Comparison of ENCODE assay signal across 25 mouse cellular contexts in genomic region chr1:160884273-160884672, GRCm38 (mm10). TPM values are rescaled to one million over a fixed set of nuclear protein-coding genes. Genes with fewer than 3 reads are reported as not detected.
A peak's percentile ranks its signal among the peaks of the same experiment; 100 is the strongest.
DNase-seq lines count a peak whose midpoint lies in the region; ATAC-seq and TF ChIP-seq lines count a peak whose summit lies in the region.
"Had no signal": no experiment of that assay in that cellular context is flagged by ENCODE, and none has a peak within 500 bp of the region (broad histone marks: within the 10 kb centered on the region; RNA-seq: fewer than 3 reads in every experiment).

No protein-coding gene starts in this region.

- 70% methylated on average over 3 of the region's 3 CpGs for WGBS in intestine, embryonic 16.5 days
- 85% methylated on average over 3 of the region's 3 CpGs for WGBS in midbrain, embryonic 11.5 days

- no peak overlapping the region for H3K9ac ChIP-seq in CH12.LX (ENCODE audit: insufficient read depth, low read depth)
- no peak overlapping the region for H3K9ac ChIP-seq in intestine, embryonic 16.5 days (ENCODE audit: low read depth, low read length)
- H3K9ac ChIP-seq in midbrain, embryonic 11.5 days (ENCODE audit: low read length), result no peak overlapping the region
- H3K9ac ChIP-seq: embryonic facial prominence, embryonic 13.5 days; embryonic facial prominence, embryonic 15.5 days; forebrain, embryonic 12.5 days had no signal

- TF ChIP-seq RAD21 in CH12.LX (IDR thresholded peaks at IDR 0.05; ENCODE audit: low read depth, low read length), result no peak

- TF ChIP-seq EP300 in CH12.LX (IDR thresholded peaks at IDR 0.05; ENCODE audit: low read length), result no peak

- no peaks in the 10 kb centered on the region for H3K36me3 ChIP-seq in CH12.LX (replicated peaks in 1 of 2; ENCODE audit: control insufficient read depth in 1 of 2, insufficient read depth in 1 of 2, low read length in 1 of 2)
- H3K36me3 ChIP-seq in intestine, embryonic 16.5 days (ENCODE audit: control insufficient read depth, insufficient read depth, low read length), result no peaks in the 10 kb centered on the region
- no peaks in the 10 kb centered on the region for H3K36me3 ChIP-seq in midbrain, embryonic 11.5 days (ENCODE audit: control insufficient read depth, insufficient read depth, low read length)
- H3K36me3 ChIP-seq: embryonic facial prominence, embryonic 13.5 days; embryonic facial prominence, embryonic 15.5 days; forebrain, embryonic 10.5 days; forebrain, embryonic 12.5 days had no signal

- peak overlapping the region; percentile 9; the same call in 1 of the 2 replicates for H3K4me2 ChIP-seq in CH12.LX (ENCODE audit: insufficient read depth, low read depth, poor library complexity, severe bottlenecking)
- H3K4me2 ChIP-seq in intestine, embryonic 16.5 days (ENCODE audit: low read depth, low read length), result no peak overlapping the region
- no peak overlapping the region for H3K4me2 ChIP-seq in midbrain, embryonic 11.5 days
- H3K4me2 ChIP-seq: embryonic facial prominence, embryonic 13.5 days; embryonic facial prominence, embryonic 15.5 days; forebrain, embryonic 12.5 days had no signal

- no peaks in the 10 kb centered on the region for H3K79me2 ChIP-seq in CH12.LX (replicated peaks; ENCODE audit: control insufficient read depth, extremely low read depth, insufficient read depth, poor library complexity, severe bottlenecking)

- in situ Hi-C loops in CH12.LX (cut with MboI; ENCODE audit: low pct_ligation_motif_present, low pct_unique_long_range_greater_than_20kb, low sequenced_read_pairs), result no loop called here

- no peak for TF ChIP-seq POLR2A in CH12.LX (IDR thresholded peaks at IDR 0.05; ENCODE audit: low read depth, low read length)

- peaks cover 0 to 18% of the 10 kb centered on the region in 2 experiments; a peak in 2 of 4 replicates for H3K4me1 ChIP-seq in CH12.LX (ENCODE audit: control insufficient read depth in 1 of 2, insufficient read depth in 2 of 2)
- no peaks in the 10 kb centered on the region for H3K4me1 ChIP-seq in intestine, embryonic 16.5 days (ENCODE audit: control insufficient read depth, insufficient read depth, low read length)
- H3K4me1 ChIP-seq in midbrain, embryonic 11.5 days (ENCODE audit: control insufficient read depth, insufficient read depth, low read length), result no peaks in the 10 kb centered on the region
- H3K4me1 ChIP-seq: embryonic facial prominence, embryonic 13.5 days; embryonic facial prominence, embryonic 15.5 days; forebrain, embryonic 12.5 days had no signal

- H3K4me3 ChIP-seq in CH12.LX (replicated peaks in 1 of 3; ENCODE audit: low read depth in 2 of 3, low read length in 2 of 3, poor library complexity in 1 of 3), result no peak overlapping the region
- H3K4me3 ChIP-seq in intestine, embryonic 16.5 days (ENCODE audit: low read length), result no peak overlapping the region
- H3K4me3 ChIP-seq in midbrain, embryonic 11.5 days (ENCODE audit: low read depth, low read length), result no peak overlapping the region
- H3K4me3 ChIP-seq: embryonic facial prominence, embryonic 13.5 days; embryonic facial prominence, embryonic 15.5 days; erythroblast, embryonic 14.5 days; forebrain, embryonic 10.5 days; forebrain, embryonic 12.5 days had no signal

- no peaks in the 10 kb centered on the region for H3K27me3 ChIP-seq in CH12.LX (replicated peaks)
- no peaks in the 10 kb centered on the region for H3K27me3 ChIP-seq in intestine, embryonic 16.5 days (replicated peaks; ENCODE audit: control insufficient read depth, insufficient read depth, low read length)
- no peaks in the 10 kb centered on the region for H3K27me3 ChIP-seq in midbrain, embryonic 11.5 days (ENCODE audit: control insufficient read depth, insufficient read depth, low read length)
- H3K27me3 ChIP-seq: embryonic facial prominence, embryonic 13.5 days; embryonic facial prominence, embryonic 15.5 days; forebrain, embryonic 12.5 days had no signal

- TF ChIP-seq CTCF in CH12.LX (conservative IDR thresholded peaks at IDR 0.05 in 1 of 2, IDR thresholded peaks at IDR 0.05 in 1 of 2; ENCODE audit: low read depth in 2 of 2, low read length in 2 of 2), result no peak

- ATAC-seq in intestine, embryonic 16.5 days, result peak; percentile 43; the same call in 1 of the 2 replicates
- ATAC-seq in midbrain, embryonic 11.5 days (ENCODE audit: low FRiP score), result no peak
- ATAC-seq: CD4-positive, CD25-positive, alpha-beta regulatory T cell, adult 4 months; forebrain, embryonic 14.5 days; forebrain, embryonic 16.5 days had no signal

- no peaks in the 10 kb centered on the region for H3K9me3 ChIP-seq in CH12.LX (replicated peaks; ENCODE audit: low read length)
- H3K9me3 ChIP-seq in intestine, embryonic 16.5 days (ENCODE audit: control insufficient read depth, low read length), result no peaks in the 10 kb centered on the region
- no peaks in the 10 kb centered on the region for H3K9me3 ChIP-seq in midbrain, embryonic 11.5 days (ENCODE audit: control insufficient read depth, low read length)
- H3K9me3 ChIP-seq: embryonic facial prominence, embryonic 13.5 days; embryonic facial prominence, embryonic 15.5 days; forebrain, embryonic 10.5 days; forebrain, embryonic 12.5 days had no signal

- dilution Hi-C loops in CH12.LX (cut with MboI; ENCODE audit: extremely low pct_ligation_motif_present, extremely low pct_unique_long_range_greater_than_20kb, low sequenced_read_pairs), result no loop called here

- no peak overlapping the region for H3K27ac ChIP-seq in CH12.LX (ENCODE audit: insufficient read depth, low read depth)
- H3K27ac ChIP-seq in intestine, embryonic 16.5 days (ENCODE audit: low read length), result no peak overlapping the region
- no peak overlapping the region for H3K27ac ChIP-seq in midbrain, embryonic 11.5 days (ENCODE audit: low read depth, low read length)
- H3K27ac ChIP-seq: embryonic facial prominence, embryonic 13.5 days; embryonic facial prominence, embryonic 15.5 days; forebrain, embryonic 10.5 days; forebrain, embryonic 12.5 days had no signal

- DNase-seq in A20 (ENCODE audit: low read depth, low spot score) (peak; percentile 78), CH12.LX (ENCODE audit: extremely low read depth) (no peak)
- no peak for DNase-seq in gastrocnemius, postnatal 4 days (ENCODE audit: low spot score in 2 of 2)
- DNase-seq in frontal cortex, postnatal 14 days (ENCODE audit: low spot score in 2 of 2), result no peak
- DNase-seq in midbrain, embryonic 11.5 days (ENCODE audit: low spot score, missing footprints), result no peak
- DNase-seq: adrenal gland, adult 2 months; adrenal gland, postnatal 10 days; adrenal gland, postnatal 25 days; B cell, adult 2 months; cerebellum, adult 11 months; cerebellum, adult 18-20 months; cerebellum, adult 8-10 months; cerebellum, adult 9-11 months; cerebellum, postnatal 14 days; cerebellum, postnatal 36 days; embryo, embryonic 11 days had no signal

TF ChIP-seq in CH12.LX, 34 proteins besides CTCF, POLR2A, EP300 and RAD21:
- TF ChIP-seq TCF12 (IDR thresholded peaks at IDR 0.05; ENCODE audit: low read depth, low read length) (no peak), ZNF384 (IDR thresholded peaks at IDR 0.05; ENCODE audit: low read depth, low read length) (no peak), UBTF (IDR thresholded peaks at IDR 0.05; ENCODE audit: low read depth, low read length) (no peak), MYC (IDR thresholded peaks at IDR 0.05; ENCODE audit: low read depth, low read length) (no peak), PAX5 (IDR thresholded peaks at IDR 0.05; ENCODE audit: low read length) (no peak)

RNA-seq across cellular contexts. Expression of gene Rc3h1, which starts 21.9 kb away (rescaled TPM):
- total RNA-seq in CH12.LX (2012; rRNA removed) (22.5 and 25.3 TPM in 2 replicates), CH12.LX (2014; rRNA removed) (19.7 and 21.7 TPM in 2 replicates)
- 11.7 and 17.8 TPM in 2 replicates for polyA plus RNA-seq in CH12.LX (2012; ENCODE audit: insufficient read length, low read depth)
- 4.9 and 5.1 TPM in 2 replicates for polyA plus RNA-seq in intestine, embryonic 16.5 days (2015; fragmentation: Nextera tagmentation; extraction: Ambion mirVana)
- 10 to 100 TPM; 33.1 to 36.9 TPM for total RNA-seq in gastrocnemius, postnatal 4 days (2021)
- polyA plus RNA-seq in midbrain, embryonic 11.5 days (2014; fragmentation: Nextera tagmentation; extraction: Ambion mirVana), result 8.6 and 8.8 TPM in 2 replicates
